Mouse (Mus musculus) activated CD4-positive, CD25-positive, alpha-beta regulatory T cell, adult 4 months (primary cell): ENCODE measurements around the gene Ankrd28. TPM values are rescaled to one million over a fixed set of nuclear protein-coding genes. Genes with fewer than 3 reads are reported as not detected.

Experiments
- ATAC-seq: one replicate; pipeline ENCODE4 v1.8.0; 2017
- polyA plus RNA-seq, 2 experiments: library from polyadenylated mRNA; unstranded; fragments of 100-300 nt; shearing (Covaris generic); gene quantifications; one replicate each; pipeline ENCODE4 v1.2.1; 2017

The Ankrd28 gene
- polyA plus RNA-seq, 2 experiments from 2014 or later: 8.4 to 9.1 TPM

- no peak for ATAC-seq
Observed at GRCm38 (mm10) chr14:31790797-31791196, 39.7 kb downstream of the Ankrd28 start.

- no peak for ATAC-seq
Observed at GRCm38 (mm10) chr14:31786906-31787305, 43.5 kb downstream of the Ankrd28 start.

- no peak for ATAC-seq
Observed at GRCm38 (mm10) chr14:31785681-31786080, 44.8 kb downstream of the Ankrd28 start.

- no peak for ATAC-seq
Observed at GRCm38 (mm10) chr14:31784975-31785374, 45.5 kb downstream of the Ankrd28 start.

GRCm38 (mm10) chr14:31781309-31782049 lies 49.0 kb downstream of the Ankrd28 start:
- peak; percentile 67 for ATAC-seq

- peak; percentile 31 for ATAC-seq
Observed at GRCm38 (mm10) chr14:31780412-31781233, 49.8 kb downstream of the Ankrd28 start.

GRCm38 (mm10) chr14:31773518-31773917 lies 56.9 kb downstream of the Ankrd28 start:
- no peak for ATAC-seq

GRCm38 (mm10) chr14:31772251-31772650 lies 58.2 kb downstream of the Ankrd28 start:
- ATAC-seq: no peak

- no peak for ATAC-seq
Observed at GRCm38 (mm10) chr14:31768531-31768930, 61.9 kb downstream of the Ankrd28 start.

- ATAC-seq: no peak
Observed at GRCm38 (mm10) chr14:31764083-31764482, 66.4 kb downstream of the Ankrd28 start.

- ATAC-seq: peak; percentile 50
Observed at GRCm38 (mm10) chr14:31761727-31762126, 68.7 kb downstream of the Ankrd28 start.

GRCm38 (mm10) chr14:31759195-31759594 lies 71.3 kb downstream of the Ankrd28 start:
- ATAC-seq: no peak

- peak; percentile 48 for ATAC-seq
Observed at GRCm38 (mm10) chr14:31758410-31758809, 72.0 kb downstream of the Ankrd28 start.

- peak; percentile 36 for ATAC-seq
Observed at GRCm38 (mm10) chr14:31748239-31748873, 82.1 kb downstream of the Ankrd28 start.

- no peak for ATAC-seq
Observed at GRCm38 (mm10) chr14:31742523-31742922, 87.9 kb downstream of the Ankrd28 start.

GRCm38 (mm10) chr14:31734811-31735210 lies 95.6 kb downstream of the Ankrd28 start:
- ATAC-seq: no peak

- ATAC-seq: no peak
Observed at GRCm38 (mm10) chr14:31727522-31727921, 102.9 kb downstream of the Ankrd28 start.

GRCm38 (mm10) chr14:31722746-31723145 lies 107.7 kb downstream of the Ankrd28 start:
- ATAC-seq: no peak

GRCm38 (mm10) chr14:31721256-31721655 lies 109.2 kb downstream of the Ankrd28 start:
- no peak for ATAC-seq

- no peak for ATAC-seq
Observed at GRCm38 (mm10) chr14:31718332-31718731, 112.1 kb downstream of the Ankrd28 start.

GRCm38 (mm10) chr14:31717360-31717759 lies 113.1 kb downstream of the Ankrd28 start:
- no peak for ATAC-seq

- ATAC-seq: no peak
Observed at GRCm38 (mm10) chr14:31715669-31716068, 114.8 kb downstream of the Ankrd28 start.

- no peak for ATAC-seq
Observed at GRCm38 (mm10) chr14:31709343-31709742, 121.1 kb downstream of the Ankrd28 start.
